Mouse (Mus musculus) hindbrain, embryonic 14.5 days (tissue): ENCODE results near the gene Rab8a. TPM values are rescaled to one million over a fixed set of nuclear protein-coding genes. Genes with fewer than 3 reads are reported as not detected.

Source experiments
- polyA plus RNA-seq: library from polyadenylated mRNA; unstranded; fragments of >200 nt; fragmentation: Nextera tagmentation; extraction: Ambion mirVana; gene quantifications from 2 replicates; pipeline ENCODE4 v1.2.1, GENCODE M21; 2014

Rab8a gene
- polyA plus RNA-seq, 1 experiment from 2014 or later = 60.4 TPM

Other genes starting within 250 kb of the Rab8a start
- 18.8 and 25.4 TPM in 2 replicates for gene Zfp961, start 210.2 kb upstream of the Rab8a start, polyA plus RNA-seq
- gene Cyp4f18, start 151.6 kb upstream of the Rab8a start, polyA plus RNA-seq = 0.20 and 0.53 TPM in 2 replicates
- not detected in 2 replicates for gene Olfr372, start 120.0 kb upstream of the Rab8a start, polyA plus RNA-seq
- not detected in 2 replicates for gene Olfr373, start 78.0 kb upstream of the Rab8a start, polyA plus RNA-seq
- not detected in 2 replicates for gene Olfr374, start 54.2 kb upstream of the Rab8a start, polyA plus RNA-seq
- 177 and 186 TPM in 2 replicates for gene Tpm4, start 26.2 kb upstream of the Rab8a start, polyA plus RNA-seq
- not detected in 2 replicates for gene Hsh2d, start 28.4 kb downstream of the Rab8a start, polyA plus RNA-seq
- gene Cib3, start 51.6 kb downstream of the Rab8a start, polyA plus RNA-seq = not detected in 2 replicates
- gene Gm11034, start 52.4 kb downstream of the Rab8a start, polyA plus RNA-seq = not detected in 2 replicates
- gene Fam32a, start 58.5 kb downstream of the Rab8a start, polyA plus RNA-seq = 62.7 and 70.1 TPM in 2 replicates
- 212 and 221 TPM in 2 replicates for gene Ap1m1, start 78.8 kb downstream of the Rab8a start, polyA plus RNA-seq
- gene Gm10282, start 144.1 kb downstream of the Rab8a start, polyA plus RNA-seq = 13.1 and 14.3 TPM in 2 replicates
- 6.8 and 9.5 TPM in 2 replicates for gene Klf2, start 157.8 kb downstream of the Rab8a start, polyA plus RNA-seq